Mouse (Mus musculus) urinary bladder, postnatal 0 days (tissue): ENCODE data around the gene Klrg1. TPM values are rescaled to one million over a fixed set of nuclear protein-coding genes. Genes with fewer than 3 reads are reported as not detected.

ENCODE experiments used
- polyA plus RNA-seq: library from polyadenylated mRNA; unstranded; fragments of >200 nt; fragmentation: Nextera tagmentation; extraction: Ambion mirVana; gene quantifications from 2 replicates; pipeline ENCODE4 v1.2.1, GENCODE M21; 2015

Gene Klrg1
- not detected in 2 replicates for polyA plus RNA-seq

GRCm38 (mm10) chr6:122282782-122283181 lies at the start of gene Klrg1:
Klrg1 (minus strand) TSS chr6:122282882.

GRCm38 (mm10) chr6:122308505-122309393 lies 26.1 kb upstream of the Klrg1 start, which contains the start of gene M6pr:
M6pr (plus strand) TSS chr6:122308720.

Other genes with a start within 250 kb of the Klrg1 start
- gene M6pr, start 25.8 kb upstream of the Klrg1 start, polyA plus RNA-seq: 85.6 and 86.1 TPM in 2 replicates
- 4.8 and 5.7 TPM in 2 replicates for gene Phc1, start 57.7 kb upstream of the Klrg1 start, polyA plus RNA-seq
- 0.48 and 0.67 TPM in 2 replicates for gene Rimklb, start 215.9 kb upstream of the Klrg1 start, polyA plus RNA-seq
- 291 and 362 TPM in 2 replicates for gene Mfap5, start 223.0 kb upstream of the Klrg1 start, polyA plus RNA-seq